Mouse (Mus musculus) lung, postnatal 0 days (tissue): ENCODE results near the gene Fgr. TPM values are rescaled to one million over a fixed set of nuclear protein-coding genes. Genes with fewer than 3 reads are reported as not detected.

Experiments
- ATAC-seq: fragments of 200-750 bp; cut with Nextera tagmentation; 2 replicates; pipeline ENCODE4 v1.8.0; 2017; ENCODE audit warnings: moderate library complexity
- DNase-seq: peaks from one replicate; pipeline ENCODE4 v3.0.0-alpha.2; 2016; ENCODE audit warnings: low spot score
- H3K27ac ChIP-seq: fragments of 300-500 bp; sonication (generic); 2 replicates; pipeline ENCODE4 v1.5.1; 2014; ENCODE audit warnings: antibody characterized with exemption, mild to moderate bottlenecking, low read length, mixed read lengths
- H3K27me3 ChIP-seq: fragments of 300-500 bp; sonication (generic); replicated peaks from 2 replicates; pipeline ENCODE4 v1.6.1; 2014; ENCODE audit warnings: low read length, mixed read lengths; ENCODE audit not compliant: insufficient read depth
- H3K36me3 ChIP-seq: fragments of 300-500 bp; sonication (generic); 2 replicates; pipeline ENCODE4 v1.6.1; 2014; ENCODE audit warnings: low read length, mixed read lengths; ENCODE audit not compliant: insufficient read depth
- H3K4me1 ChIP-seq: fragments of 300-500 bp; sonication (generic); 2 replicates; pipeline ENCODE4 v1.6.1; 2014; ENCODE audit warnings: antibody characterized with exemption, low read depth, low read length, mixed read lengths; ENCODE audit not compliant: insufficient read depth
- H3K4me2 ChIP-seq: fragments of 300-500 bp; sonication (generic); replicated peaks from 2 replicates; pipeline ENCODE4 v1.6.1; 2014; ENCODE audit warnings: low read depth, mild to moderate bottlenecking, low read length, moderate library complexity, mixed read lengths
- H3K4me3 ChIP-seq: fragments of 300-500 bp; sonication (generic); 2 replicates; pipeline ENCODE4 v1.5.1; 2014; ENCODE audit warnings: low read depth, low read length
- H3K9ac ChIP-seq: fragments of 300-500 bp; sonication (generic); replicated peaks from 2 replicates; pipeline ENCODE4 v1.6.1; 2014; ENCODE audit warnings: low read depth, mild to moderate bottlenecking
- H3K9me3 ChIP-seq: fragments of 300-500 bp; sonication (generic); 2 replicates; pipeline ENCODE4 v1.6.1; 2016; ENCODE audit warnings: low read length, mixed read lengths
- CTCF ChIP-seq: IDR thresholded peaks from 2 replicates; pipeline ENCODE4 v1.5.1; 2016; ENCODE audit warnings: antibody characterized with exemption, mild to moderate bottlenecking
- EP300 ChIP-seq: IDR thresholded peaks from 2 replicates; pipeline ENCODE4 v1.6.1; 2016; ENCODE audit warnings: antibody characterized with exemption, mild to moderate bottlenecking, control low read depth
- WGBS: fragments of 180-500 bp; shearing (Covaris S2); extraction: QIAGEN DNeasy Blood & Tissue Kit; methylation state at CpG from one replicate; pipeline ENCODE4 v1.1.7; 2014; 5-methylcytosine and 5-hydroxymethylcytosine counted together
- polyA plus RNA-seq: library from polyadenylated mRNA; unstranded; fragments of >200 nt; fragmentation: Nextera tagmentation; extraction: Ambion mirVana; gene quantifications from 2 replicates; pipeline ENCODE4 v1.2.1, GENCODE M21; 2015

Gene Fgr
- polyA plus RNA-seq, 1 experiment from 2014 or later = 4.0 TPM

GRCm38 (mm10) chr4:133009676-133010075 is 35.8 kb downstream of the Fgr start:
- Histone ChIP-seq H3K27ac (no peak overlapping the region), H3K4me1 (peaks cover 5% of the 10 kb centered on the region; the same call in 1 of the 2 replicates), H3K27me3 (0 out of 2 replicates have a peak, but pooled peaks cover 5% of the 10 kb centered on the region), H3K9ac (no peak overlapping the region), H3K36me3 (no peaks in the 10 kb centered on the region), H3K4me3 (no peak overlapping the region), H3K9me3 (no peaks in the 10 kb centered on the region), H3K4me2 (no peak overlapping the region)
- ATAC-seq (no peak), DNase-seq (no peak)
- 59% methylated on average over 5 of the region's 5 CpGs for WGBS
- TF ChIP-seq EP300 (no peak), CTCF (no peak)

GRCm38 (mm10) chr4:133010611-133011010 is 36.7 kb downstream of the Fgr start:
- H3K27me3 ChIP-seq = 0 out of 2 replicates have a peak, but pooled peaks cover 5% of the 10 kb centered on the region
- peaks cover 5% of the 10 kb centered on the region; the same call in 1 of the 2 replicates for H3K4me1 ChIP-seq
- ATAC-seq (no peak), DNase-seq (no peak)
- WGBS = under 1% methylated on average over 17 of the region's 17 CpGs
- H3K9ac ChIP-seq = no peak overlapping the region
- H3K27ac ChIP-seq = no peak overlapping the region
- peak overlapping the region; percentile 84 for H3K4me3 ChIP-seq
- H3K9me3 ChIP-seq = no peaks in the 10 kb centered on the region
- TF ChIP-seq CTCF (no peak), EP300 (no peak)
- H3K4me2 ChIP-seq = peak overlapping the region; percentile 89
- no peaks in the 10 kb centered on the region for H3K36me3 ChIP-seq

GRCm38 (mm10) chr4:133011028-133011820 is 37.3 kb downstream of the Fgr start, which contains the start of gene Ahdc1:
Ahdc1 (plus strand) TSS chr4:133011260.
- Histone ChIP-seq H3K27me3 (0 out of 2 replicates have a peak, but pooled peaks cover 5% of the 10 kb centered on the region), H3K4me1 (peaks cover 7% of the 10 kb centered on the region; the same call in 1 of the 2 replicates)

GRCm38 (mm10) chr4:133011821-133012775 is 38.2 kb downstream of the Fgr start:
- Histone ChIP-seq H3K9ac (peak overlapping the region; percentile 74), H3K4me1 (peaks cover 16% of the 10 kb centered on the region), H3K27ac (peak overlapping the region; percentile 89), H3K4me3 (peak overlapping the region; percentile 84), H3K36me3 (no peaks in the 10 kb centered on the region), H3K27me3 (0 out of 2 replicates have a peak, but pooled peaks cover 5% of the 10 kb centered on the region), H3K9me3 (no peaks in the 10 kb centered on the region), H3K4me2 (peak overlapping the region; percentile 89)
- DNase-seq (peak; percentile 74), ATAC-seq (peak; percentile 3)
- no peak for TF ChIP-seq EP300
- TF ChIP-seq CTCF = no peak; the same call in 1 of the 2 replicates
- WGBS = under 1% methylated on average over 50 of the region's 84 CpGs

More at GRCm38 (mm10) chr4:133011028-133011820, 37.3 kb downstream of the Fgr start, which contains the start of gene Ahdc1:
- DNase-seq (peak; percentile 95), ATAC-seq (peak; percentile 89)
- no peak for TF ChIP-seq EP300
- peak; percentile 37 for TF ChIP-seq CTCF
- no peaks in the 10 kb centered on the region for H3K9me3 ChIP-seq
- peak within 1 kb of the TSS; percentile 89 for H3K4me2 ChIP-seq
- peak within 1 kb of the TSS; percentile 89 for H3K27ac ChIP-seq
- H3K4me3 ChIP-seq = peak within 1 kb of the TSS; percentile 84
- H3K9ac ChIP-seq = peak within 1 kb of the TSS; percentile 74
- WGBS = 2% methylated on average over 53 of the region's 66 CpGs
- no peaks in the 10 kb centered on the region for H3K36me3 ChIP-seq

GRCm38 (mm10) chr4:133012776-133013265 is 38.9 kb downstream of the Fgr start:
- H3K9me3 ChIP-seq = no peaks in the 10 kb centered on the region
- H3K27me3 ChIP-seq = 0 out of 2 replicates have a peak, but pooled peaks cover 5% of the 10 kb centered on the region
- H3K36me3 ChIP-seq = no peaks in the 10 kb centered on the region
- no peak for TF ChIP-seq EP300
- no peak for TF ChIP-seq CTCF
- peaks cover 19% of the 10 kb centered on the region for H3K4me1 ChIP-seq
- WGBS = 2% methylated on average over 14 of the region's 17 CpGs
- ATAC-seq (no peak), DNase-seq (peak; percentile 31)
- H3K27ac ChIP-seq = peak overlapping the region; percentile 89
- peak overlapping the region; percentile 84 for H3K4me3 ChIP-seq
- H3K4me2 ChIP-seq = peak overlapping the region; percentile 89
- H3K9ac ChIP-seq = peak overlapping the region; percentile 74
